Mouse (Mus musculus) stomach, embryonic 16.5 days (tissue): Measurements from ENCODE around the gene Kcnn3. TPM values are rescaled to one million over a fixed set of nuclear protein-coding genes. Genes with fewer than 3 reads are reported as not detected.

Experiments
- ATAC-seq: fragments of 200-750 bp; cut with Nextera tagmentation; 2 replicates; pipeline ENCODE4 v1.8.0; 2017; ENCODE audit warnings: moderate number of reproducible peaks, moderate TSS enrichment; ENCODE audit not compliant: insufficient read depth, low FRiP score
- H3K27ac ChIP-seq: fragments of 300-500 bp; sonication (generic); 2 replicates; pipeline ENCODE4 v1.5.1; 2014; ENCODE audit warnings: low read length
- H3K27me3 ChIP-seq: fragments of 300-500 bp; sonication (generic); 2 replicates; pipeline ENCODE4 v1.6.1; 2014; ENCODE audit warnings: low read length, control low read depth, mixed read lengths; ENCODE audit not compliant: control insufficient read depth, insufficient read depth
- H3K36me3 ChIP-seq: fragments of 300-500 bp; sonication (generic); 2 replicates; pipeline ENCODE4 v1.6.1; 2014; ENCODE audit warnings: low read length; ENCODE audit not compliant: control insufficient read depth, insufficient read depth
- H3K4me1 ChIP-seq: fragments of 300-500 bp; sonication (generic); 2 replicates; pipeline ENCODE4 v1.6.1; 2014; ENCODE audit warnings: low read length, control low read depth, mixed read lengths; ENCODE audit not compliant: control insufficient read depth, insufficient read depth
- H3K4me2 ChIP-seq: fragments of 300-500 bp; sonication (generic); 2 replicates; pipeline ENCODE4 v1.6.1; 2014; ENCODE audit warnings: low read depth, low read length, mixed read lengths
- H3K4me3 ChIP-seq: fragments of 300-500 bp; sonication (generic); replicated peaks from 2 replicates; pipeline ENCODE4 v1.5.1; 2014; ENCODE audit warnings: mild to moderate bottlenecking, low read length
- H3K9ac ChIP-seq: fragments of 300-500 bp; sonication (generic); 2 replicates; pipeline ENCODE4 v1.6.1; 2014; ENCODE audit warnings: low read length
- H3K9me3 ChIP-seq: fragments of 300-500 bp; sonication (generic); replicated peaks from 2 replicates; pipeline ENCODE4 v1.6.1; 2016; ENCODE audit warnings: low read length, control low read depth; ENCODE audit not compliant: control insufficient read depth
- WGBS: fragments of 180-500 bp; shearing (Covaris S2); extraction: QIAGEN DNeasy Blood & Tissue Kit; methylation state at CpG from one replicate; pipeline ENCODE4 v1.1.7; 2014; 5-methylcytosine and 5-hydroxymethylcytosine counted together
- polyA plus RNA-seq: library from polyadenylated mRNA; unstranded; fragments of >200 nt; fragmentation: Nextera tagmentation; extraction: Ambion mirVana; gene quantifications from 2 replicates; pipeline ENCODE4 v1.2.1, GENCODE M21; 2015

Kcnn3 gene
- polyA plus RNA-seq, 1 experiment from 2014 or later = 5.9 TPM

GRCm38 (mm10) chr3:89508041-89508440, 11.9 kb upstream of the Kcnn3 start:
- WGBS = 43% methylated on average over 9 of the region's 9 CpGs

GRCm38 (mm10) chr3:89510979-89511378, 9.0 kb upstream of the Kcnn3 start:
- Histone ChIP-seq H3K9me3 (no peaks in the 10 kb centered on the region), H3K4me2 (peak overlapping the region; percentile 18; the same call in 1 of the 2 replicates), H3K27ac (no peak overlapping the region), H3K4me1 (no peaks in the 10 kb centered on the region), H3K9ac (no peak overlapping the region), H3K4me3 (no peak overlapping the region), H3K27me3 (no peaks in the 10 kb centered on the region), H3K36me3 (no peaks in the 10 kb centered on the region)
- 17% methylated on average over 4 of the region's 4 CpGs for WGBS
- ATAC-seq = no peak

More at GRCm38 (mm10) chr3:89508041-89508440, 11.9 kb upstream of the Kcnn3 start:
- Histone ChIP-seq H3K4me1 (no peaks in the 10 kb centered on the region), H3K4me3 (no peak overlapping the region), H3K27me3 (no peaks in the 10 kb centered on the region), H3K36me3 (no peaks in the 10 kb centered on the region), H3K9ac (no peak overlapping the region), H3K27ac (no peak overlapping the region), H3K9me3 (no peaks in the 10 kb centered on the region), H3K4me2 (no peak overlapping the region)
- ATAC-seq = no peak

GRCm38 (mm10) chr3:89511400-89511799, 8.6 kb upstream of the Kcnn3 start:
- no peaks in the 10 kb centered on the region for H3K4me1 ChIP-seq
- no peak overlapping the region for H3K4me3 ChIP-seq
- H3K9me3 ChIP-seq = peaks cover 2% of the 10 kb centered on the region; the same call in 1 of the 2 replicates
- ATAC-seq = no peak
- no peak overlapping the region for H3K27ac ChIP-seq
- H3K4me2 ChIP-seq = peak overlapping the region; percentile 18; the same call in 1 of the 2 replicates
- no peaks in the 10 kb centered on the region for H3K36me3 ChIP-seq
- no peaks in the 10 kb centered on the region for H3K27me3 ChIP-seq
- H3K9ac ChIP-seq = 0 out of 2 replicates have a peak overlapping the region, but pooled peaks have one; percentile 21
- 31% methylated on average over 15 of the region's 15 CpGs for WGBS

GRCm38 (mm10) chr3:89512225-89512624, 7.7 kb upstream of the Kcnn3 start:
- no peak for ATAC-seq
- H3K9ac ChIP-seq = no peak overlapping the region
- no peaks in the 10 kb centered on the region for H3K27me3 ChIP-seq
- H3K4me1 ChIP-seq = no peaks in the 10 kb centered on the region
- H3K27ac ChIP-seq = no peak overlapping the region
- H3K4me3 ChIP-seq = no peak overlapping the region
- no peaks in the 10 kb centered on the region for H3K36me3 ChIP-seq
- WGBS = 92% methylated on average over 2 of the region's 2 CpGs
- H3K9me3 ChIP-seq = peaks cover 6% of the 10 kb centered on the region
- H3K4me2 ChIP-seq = no peak overlapping the region

- peaks cover 5% of the 10 kb centered on the region for H3K27me3 ChIP-seq
- ATAC-seq = no peak
- H3K36me3 ChIP-seq = no peaks in the 10 kb centered on the region
- no peak overlapping the region for H3K27ac ChIP-seq
- 58% methylated on average over 11 of the region's 11 CpGs for WGBS
- H3K4me1 ChIP-seq = peaks cover 4% of the 10 kb centered on the region
- H3K9ac ChIP-seq = no peak overlapping the region
- no peak overlapping the region for H3K4me2 ChIP-seq
- peaks cover 6% of the 10 kb centered on the region for H3K9me3 ChIP-seq
- no peak overlapping the region for H3K4me3 ChIP-seq
Observed at GRCm38 (mm10) chr3:89515444-89515843, 4.5 kb upstream of the Kcnn3 start.

- ATAC-seq = no peak
- H3K9me3 ChIP-seq = peaks cover 6% of the 10 kb centered on the region
- no peak overlapping the region for H3K27ac ChIP-seq
- no peaks in the 10 kb centered on the region for H3K36me3 ChIP-seq
- H3K4me1 ChIP-seq = peaks cover 12% of the 10 kb centered on the region
- H3K4me2 ChIP-seq = no peak overlapping the region
- WGBS = 88% methylated on average over 5 of the region's 5 CpGs
- no peak overlapping the region for H3K4me3 ChIP-seq
- no peak overlapping the region for H3K9ac ChIP-seq
- H3K27me3 ChIP-seq = peaks cover 11% of the 10 kb centered on the region
Observed at GRCm38 (mm10) chr3:89516321-89516720, 3.6 kb upstream of the Kcnn3 start.

GRCm38 (mm10) chr3:89520618-89521502, 896 bp downstream of the Kcnn3 start:
- Histone ChIP-seq H3K4me3 (peak overlapping the region; percentile 53), H3K4me1 (peaks cover 42% of the 10 kb centered on the region), H3K27me3 (peaks cover 16% of the 10 kb centered on the region), H3K9me3 (peaks cover 6% of the 10 kb centered on the region), H3K4me2 (peak overlapping the region; percentile 89), H3K36me3 (no peaks in the 10 kb centered on the region), H3K27ac (0 out of 2 replicates have a peak overlapping the region, but pooled peaks have one; percentile 51), H3K9ac (peak overlapping the region; percentile 66)
- ATAC-seq = 0 out of 2 replicates have a peak, but pooled peaks have one; percentile 6
- 5% methylated on average over 25 of the region's 25 CpGs for WGBS

GRCm38 (mm10) chr3:89521503-89521854, 1.5 kb downstream of the Kcnn3 start:
- Histone ChIP-seq H3K9ac (peak overlapping the region; percentile 63), H3K27me3 (peaks cover 16% of the 10 kb centered on the region), H3K27ac (no peak overlapping the region), H3K4me1 (peaks cover 44% of the 10 kb centered on the region), H3K4me3 (peak overlapping the region; percentile 53), H3K4me2 (peak overlapping the region; percentile 89), H3K9me3 (peaks cover 3% of the 10 kb centered on the region), H3K36me3 (no peaks in the 10 kb centered on the region)
- 2% methylated on average over 7 of the region's 7 CpGs for WGBS
- ATAC-seq = no peak

- no peaks in the 10 kb centered on the region for H3K9me3 ChIP-seq
- no peak for ATAC-seq
- 25% methylated on average over 6 of the region's 6 CpGs for WGBS
- H3K9ac ChIP-seq = peak overlapping the region; percentile 63; the same call in 1 of the 2 replicates
- H3K4me3 ChIP-seq = peak overlapping the region; percentile 53
- no peaks in the 10 kb centered on the region for H3K36me3 ChIP-seq
- peak overlapping the region; percentile 89 for H3K4me2 ChIP-seq
- peaks cover 51% of the 10 kb centered on the region for H3K4me1 ChIP-seq
- H3K27ac ChIP-seq = no peak overlapping the region
- peaks cover 16% of the 10 kb centered on the region for H3K27me3 ChIP-seq
Observed at GRCm38 (mm10) chr3:89522450-89523128, 2.6 kb downstream of the Kcnn3 start.
